Mouse (Mus musculus): ENCODE data around the gene Slamf6.

DNA sequence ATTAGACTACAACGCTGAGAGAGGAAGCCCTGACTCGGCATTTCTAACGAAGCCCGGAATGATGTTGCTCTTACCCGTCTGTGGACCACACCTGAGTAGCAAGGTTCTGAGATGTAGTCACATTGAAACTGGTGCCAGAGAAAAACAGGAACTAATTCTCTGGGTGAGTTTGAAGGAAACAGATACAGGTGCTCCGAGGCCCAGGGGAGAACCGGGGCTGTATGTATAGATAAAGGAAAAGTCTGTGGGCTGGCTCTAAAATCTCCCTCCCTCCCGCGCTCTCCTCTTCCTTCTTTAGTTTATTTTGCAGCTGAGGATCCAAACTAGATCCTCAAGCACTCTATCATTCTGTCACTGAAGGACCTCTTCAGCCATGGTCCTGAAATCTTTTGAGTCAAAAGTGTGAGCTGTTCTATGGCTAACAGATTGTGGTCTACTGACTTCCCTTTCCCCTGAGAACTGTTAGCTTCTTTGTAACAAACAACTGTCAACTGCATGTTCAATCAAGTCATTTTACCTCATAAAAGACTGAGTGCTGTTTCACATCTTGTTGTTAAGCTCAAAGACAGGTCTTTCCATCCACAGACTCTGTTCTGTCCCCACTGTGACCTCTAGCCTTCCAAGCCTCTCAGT lies 3.8 kb downstream of the Slamf6 start:
- TF ChIP-seq POLR2A (IDR thresholded peaks at IDR 0.05; ENCODE audit: low read depth, low read length) (no peak), CTCF (IDR thresholded peaks at IDR 0.05; ENCODE audit: borderline replicate concordance, insufficient read depth, low read length) (no peak)
